Mouse (Mus musculus) monocyte, adult 5-6 weeks (primary cell): ENCODE measurements around the gene F2rl1. TPM values are rescaled to one million over a fixed set of nuclear protein-coding genes. Genes with fewer than 3 reads are reported as not detected.

Experiments
- ATAC-seq: fragments of 153-309, 156-312 bp; replicated peaks from 2 replicates; pipeline ENCODE4 v1.8.0; 2017; ENCODE audit warnings: mild to moderate bottlenecking; ENCODE audit not compliant: low TSS enrichment, insufficient number of reproducible peaks, severe bottlenecking, poor library complexity, low FRiP score
- total RNA-seq: library from RNA; stranded (forward); fragments of 200-1000, 200-491, 200-594 nt; gene quantifications from 3 replicates; pipeline ENCODE4 v1.2.3, GENCODE M21; 2017

The F2rl1 gene
- total RNA-seq, 1 experiment from 2014 or later = 1.9 TPM

DNA sequence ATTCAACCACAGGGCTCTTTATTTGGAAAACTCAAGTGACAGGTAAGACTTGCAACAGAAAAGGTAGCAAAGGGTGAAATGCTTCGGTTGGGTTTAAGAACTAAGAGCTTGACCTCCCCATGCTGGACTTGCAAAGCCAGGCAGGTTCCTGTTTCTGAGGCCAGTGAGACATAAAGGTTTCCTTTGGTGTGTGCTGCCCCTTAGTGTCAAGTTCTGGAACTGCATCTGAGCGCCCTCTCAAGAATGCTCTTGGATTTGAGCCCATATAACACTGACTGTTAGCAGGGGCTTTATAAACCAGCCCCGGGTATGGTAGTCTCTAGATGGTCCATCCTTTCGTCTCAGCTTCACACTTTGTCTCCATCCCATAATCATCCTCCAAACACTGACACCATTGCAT, 43.6 kb downstream of the F2rl1 start:
- ATAC-seq = peak; percentile 85

DNA sequence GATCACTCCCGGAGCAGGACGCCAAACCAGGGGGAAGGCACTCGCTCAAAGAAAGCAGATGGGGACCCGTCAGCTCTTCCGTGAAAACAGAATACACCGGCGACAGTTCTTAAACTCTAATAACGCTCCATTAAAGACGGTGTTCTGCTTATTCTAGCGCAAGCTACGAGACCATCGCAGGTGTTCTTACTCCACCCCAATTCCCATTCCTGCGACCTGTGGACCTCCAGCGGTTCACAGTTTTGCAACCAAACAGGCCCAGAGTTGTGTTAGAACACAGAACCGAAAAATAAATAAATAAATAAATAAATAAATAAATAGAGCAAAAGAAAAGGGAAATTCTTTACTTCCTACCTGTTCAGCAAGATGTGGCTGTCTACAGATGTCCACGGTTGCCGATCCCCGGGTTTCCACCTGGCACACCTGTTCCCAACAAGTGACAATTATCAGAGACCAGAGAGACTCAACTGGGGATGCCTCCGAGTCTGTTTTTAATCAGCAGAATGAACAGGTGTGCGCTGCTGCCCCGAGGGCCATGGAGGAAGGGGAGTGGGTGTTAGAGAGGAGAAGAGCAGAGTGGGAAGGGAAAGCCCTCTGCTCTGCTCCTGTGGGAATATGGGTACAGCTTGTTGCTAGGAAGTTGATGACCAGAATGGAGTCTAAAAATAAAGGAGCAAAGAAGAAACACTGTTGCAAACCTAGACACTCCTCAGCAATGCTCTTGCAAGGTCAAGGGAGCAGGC, 46.2 kb downstream of the F2rl1 start, which contains the start of gene S100z:
Gene S100z (minus strand): TSS at position 51 of the 743 bp plus-strand sequence.
- ATAC-seq = no peak

DNA sequence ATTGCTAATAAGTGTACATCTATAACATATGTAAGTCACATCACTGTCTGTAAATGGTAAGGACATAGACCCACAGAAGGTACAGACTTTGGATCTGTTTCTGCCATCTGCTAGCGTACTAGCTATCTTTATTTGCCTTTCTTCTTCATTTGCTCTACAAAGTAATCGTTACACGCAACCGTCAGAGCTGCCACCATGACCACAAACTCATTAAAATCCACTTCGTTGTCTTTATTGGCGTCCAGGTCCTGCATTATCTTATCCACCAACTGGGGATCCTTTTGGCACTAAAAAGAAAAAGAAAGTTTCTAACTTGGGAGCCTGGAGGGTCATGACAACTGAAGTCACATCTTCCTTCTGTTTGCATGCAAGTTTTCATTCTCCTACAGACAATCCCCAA, 47.9 kb downstream of the F2rl1 start:
- no peak for ATAC-seq

DNA sequence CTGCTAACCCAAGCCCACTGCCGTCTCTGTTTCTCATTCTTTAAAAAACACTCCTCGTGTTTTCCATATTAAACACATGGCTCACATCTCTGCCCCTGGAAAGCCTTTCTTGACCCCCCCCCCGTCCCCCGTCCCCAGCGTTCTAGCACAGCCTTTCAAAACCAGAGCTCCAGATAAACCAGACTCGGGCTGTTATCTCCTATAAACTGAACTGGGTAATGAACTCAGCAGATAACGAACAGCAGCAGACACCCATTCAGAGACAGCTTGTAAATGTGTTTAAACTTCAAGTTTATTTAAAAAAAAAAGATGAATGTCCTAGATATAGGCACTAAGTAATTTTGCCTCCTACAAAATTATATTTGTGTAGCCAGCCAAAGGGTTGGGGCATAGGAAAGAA, 49.9 kb downstream of the F2rl1 start:
- ATAC-seq = no peak

DNA sequence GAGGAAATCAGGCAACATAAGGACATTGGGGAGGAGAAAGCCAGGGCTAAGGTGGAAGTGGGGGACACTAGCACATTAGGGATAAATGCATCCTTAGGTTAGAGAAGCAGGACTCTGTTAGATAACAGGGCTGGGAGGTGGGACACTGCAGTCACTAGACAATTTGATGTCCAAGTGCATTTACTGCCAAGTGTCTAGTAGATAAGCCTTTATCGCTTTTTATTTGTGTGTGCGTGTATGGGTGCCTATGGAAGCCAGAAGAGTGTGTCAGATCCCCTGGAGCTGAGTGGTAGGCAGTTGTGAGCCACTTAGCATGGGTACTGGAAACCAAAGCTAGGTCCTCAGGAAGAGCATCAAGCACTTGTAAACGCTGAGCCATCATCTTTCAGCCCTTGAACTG, 50.7 kb downstream of the F2rl1 start:
- ATAC-seq = no peak

DNA sequence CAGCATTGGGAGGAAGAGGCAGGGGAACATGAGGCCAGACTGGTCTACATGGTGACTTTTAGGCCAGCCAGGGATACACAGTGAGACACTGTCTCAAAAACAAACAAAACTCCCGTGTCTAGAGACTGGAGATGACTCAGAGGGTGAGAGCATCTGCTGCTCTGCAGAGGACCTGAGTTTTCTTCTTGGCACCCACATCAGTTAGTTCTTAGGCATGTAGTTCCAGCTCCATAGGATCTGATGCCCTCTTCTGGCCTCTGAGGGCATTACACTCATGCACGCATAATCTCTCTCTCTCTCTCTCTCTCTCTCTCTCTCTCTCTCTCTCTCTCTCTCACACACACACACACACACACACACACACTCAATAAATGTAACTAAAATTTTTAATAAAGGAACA, 54.1 kb downstream of the F2rl1 start:
- no peak for ATAC-seq

Other genes starting within 250 kb of the F2rl1 start
- gene Zbed3, start 201.6 kb downstream of the F2rl1 start, total RNA-seq = 1.9 to 6.5 TPM (median 4.9 TPM) in 3 replicates
- gene Aggf1, start 149.9 kb downstream of the F2rl1 start, total RNA-seq = 54.7 to 66.6 TPM (median 55.3 TPM) in 3 replicates
- gene Crhbp, start 80.3 kb downstream of the F2rl1 start, total RNA-seq = not detected in 3 replicates
- gene S100z, start 46.5 kb downstream of the F2rl1 start, total RNA-seq = not detected in 3 replicates
- 16.2 to 46.7 TPM (median 20.2 TPM) in 3 replicates for gene F2r, start 93.3 kb upstream of the F2rl1 start, total RNA-seq
- gene F2rl2, start 171.6 kb upstream of the F2rl1 start, total RNA-seq = 2.1 to 10.0 TPM (median 3.9 TPM) in 3 replicates